Mouse (Mus musculus) frontal cortex, postnatal 25 days (tissue): ENCODE results near the gene Sez6.

ENCODE experiments used
- DNase-seq, 2 experiments: peaks; one replicate each; pipeline ENCODE4 v3.0.0; 2022; ENCODE audit warnings: low spot score in 2 of 2

The Sez6 gene

DNA sequence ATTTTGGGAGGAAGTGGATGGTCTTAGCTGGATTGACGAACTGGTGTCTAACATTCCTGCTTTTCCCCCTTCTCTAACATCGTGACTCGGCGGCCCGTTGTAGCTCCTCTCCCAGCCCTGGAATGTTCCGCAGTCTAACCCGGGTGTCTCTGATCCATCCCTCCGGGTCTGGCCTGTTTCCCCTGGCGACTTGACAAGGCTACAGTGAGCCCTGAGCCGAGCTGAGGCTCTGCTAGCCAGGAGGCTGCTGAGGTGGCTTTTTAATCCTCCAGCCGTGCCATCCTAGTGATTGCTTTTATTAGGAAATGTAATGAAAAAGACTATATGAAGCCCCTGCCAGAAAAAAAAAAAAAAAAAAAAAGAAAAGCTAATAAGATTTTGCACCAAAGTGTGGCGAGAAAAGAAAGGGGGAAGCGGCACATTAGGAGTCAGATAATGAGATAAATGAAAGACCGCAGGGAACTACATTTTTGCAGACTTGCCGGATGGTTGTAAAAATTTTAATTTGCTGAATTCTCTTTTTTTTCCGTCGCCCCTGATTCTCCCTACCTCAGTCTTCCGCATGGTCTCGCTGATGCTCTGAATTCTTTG is 24.4 kb upstream of the Sez6 start:
- no peak for DNase-seq

DNA sequence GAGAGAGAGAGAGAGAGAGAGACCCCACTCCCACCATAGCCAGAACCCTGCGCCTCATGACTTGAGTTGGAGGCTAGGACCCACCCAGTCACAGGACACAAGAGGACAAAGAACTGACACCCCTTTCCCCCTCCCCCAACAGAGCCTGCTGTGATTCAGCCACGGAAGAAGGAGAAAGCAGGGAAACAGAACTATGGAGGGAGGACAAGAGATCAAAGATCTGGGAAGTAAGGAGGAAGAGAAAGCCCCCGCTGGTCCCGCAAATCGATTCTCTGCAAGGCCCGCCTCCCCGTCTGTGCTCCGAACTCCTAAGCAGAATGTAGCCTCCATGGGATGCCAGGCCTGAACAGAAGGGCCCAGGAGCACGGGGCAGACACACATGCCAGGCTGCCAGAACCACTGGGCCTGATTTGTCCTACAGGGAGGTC is 23.8 kb upstream of the Sez6 start:
- DNase-seq, result no peak

DNA sequence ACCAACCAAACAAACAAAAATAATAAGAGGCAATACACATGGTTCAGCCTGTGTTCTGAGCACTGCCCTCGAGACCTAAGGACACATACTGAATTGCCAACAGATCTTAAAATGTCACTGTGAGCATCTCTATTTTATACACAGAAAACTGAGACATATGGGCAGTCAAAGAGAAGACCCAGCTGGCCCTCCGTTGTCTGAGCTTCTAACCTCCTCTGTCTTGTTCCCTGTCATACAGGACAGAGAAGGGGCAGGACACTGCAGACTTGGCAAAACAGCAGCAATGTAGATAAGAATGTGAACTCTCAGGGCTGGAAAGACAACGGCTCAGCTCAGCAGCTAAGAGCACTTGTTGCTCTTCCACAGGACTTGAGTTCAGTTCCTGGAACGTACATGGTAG is 22.1 kb upstream of the Sez6 start:
- DNase-seq, result no peak

GRCm38 (mm10) chr11:77909376-77909775 is 21.2 kb upstream of the Sez6 start:
- no peak for DNase-seq

GRCm38 (mm10) chr11:77909776-77910175 is 20.8 kb upstream of the Sez6 start:
- no peak for DNase-seq

- DNase-seq, result no peak
Observed at GRCm38 (mm10) chr11:77913505-77913904, 17.1 kb upstream of the Sez6 start.

- DNase-seq, result no peak
Observed at GRCm38 (mm10) chr11:77914598-77915260, 15.9 kb upstream of the Sez6 start.

GRCm38 (mm10) chr11:77916741-77917140 is 13.9 kb upstream of the Sez6 start:
- no peak for DNase-seq

DNA sequence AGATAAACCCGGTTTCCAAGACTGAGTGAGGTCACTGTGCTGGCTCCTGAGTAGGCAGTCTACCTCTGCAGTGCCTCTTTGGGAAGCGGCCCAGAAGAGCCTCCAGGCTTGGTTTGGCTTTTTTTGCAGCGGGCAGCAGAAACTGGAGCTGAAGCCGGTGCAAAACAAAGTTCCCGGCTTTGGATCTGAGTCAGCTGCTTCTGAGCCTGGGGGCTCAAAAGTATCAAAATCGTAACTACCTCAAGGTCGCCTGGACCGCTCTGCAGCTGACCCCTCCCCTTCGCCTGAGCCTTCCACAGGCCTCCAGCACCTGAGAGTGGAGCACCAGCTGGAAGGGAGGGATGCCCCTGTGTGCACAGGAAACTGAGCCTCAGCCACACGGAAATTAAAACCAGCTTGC is 13.4 kb upstream of the Sez6 start:
- no peak for DNase-seq

GRCm38 (mm10) chr11:77923285-77923684 is 7.3 kb upstream of the Sez6 start:
- DNase-seq, result no peak

DNA sequence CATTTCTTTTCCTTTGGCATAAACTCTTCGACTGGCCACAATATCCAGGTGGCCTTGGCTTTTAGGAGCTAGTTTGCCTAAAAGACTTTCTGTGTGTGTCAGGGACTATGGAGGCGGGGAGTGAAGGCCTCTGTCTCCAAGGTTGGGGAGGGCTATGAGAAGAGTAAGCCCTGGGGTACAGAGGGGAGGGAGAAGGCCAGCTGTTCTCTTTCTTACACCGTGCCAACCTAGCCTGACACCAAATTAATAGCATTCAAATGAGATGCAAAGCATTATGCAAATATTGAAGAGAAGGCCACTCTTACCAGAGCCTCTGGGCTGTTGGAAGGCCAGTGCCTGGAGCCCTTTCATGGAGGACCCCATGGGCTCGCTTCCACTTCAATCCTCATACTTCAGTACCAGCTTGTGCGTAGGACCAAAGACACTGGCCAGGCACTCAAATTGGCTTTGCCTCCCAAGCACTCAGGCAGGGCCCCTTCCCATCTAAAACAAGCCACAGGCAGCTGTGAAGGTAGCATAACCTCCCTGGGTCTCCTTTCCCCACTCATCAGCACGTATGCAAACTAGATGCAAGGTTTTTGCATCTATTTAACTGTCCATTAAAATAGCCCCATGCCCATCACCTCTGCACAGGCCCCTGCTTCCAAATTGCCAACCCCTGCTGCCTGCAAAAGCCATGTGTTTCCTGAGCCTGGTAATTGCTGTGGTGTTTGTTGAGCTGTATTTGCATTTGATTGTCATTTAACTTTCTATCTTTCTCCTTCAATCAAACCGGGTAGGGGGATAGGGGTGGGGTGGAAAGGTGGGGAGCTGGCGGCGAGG is 4.6 kb upstream of the Sez6 start:
- no peak for DNase-seq

DNA sequence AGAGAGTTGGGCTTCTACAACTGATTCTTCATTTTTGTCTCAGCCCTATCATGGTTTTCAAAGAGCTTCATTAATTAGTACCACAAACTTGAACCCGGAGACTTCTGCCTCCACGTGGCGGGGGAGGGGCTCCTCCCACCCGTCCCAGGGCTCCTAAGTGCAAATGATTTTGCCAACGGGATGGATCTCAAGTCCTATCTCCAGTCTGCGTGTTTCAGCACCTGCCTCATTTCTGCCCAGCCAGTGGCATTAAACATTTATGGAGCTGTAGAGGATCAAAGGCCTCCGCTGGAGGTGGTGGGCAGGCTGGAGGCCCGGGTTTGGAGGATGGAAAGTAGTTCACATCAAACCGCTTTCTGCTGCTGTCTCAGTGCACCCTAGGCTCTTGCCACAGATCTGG is 3.9 kb upstream of the Sez6 start:
- no peak for DNase-seq

DNA sequence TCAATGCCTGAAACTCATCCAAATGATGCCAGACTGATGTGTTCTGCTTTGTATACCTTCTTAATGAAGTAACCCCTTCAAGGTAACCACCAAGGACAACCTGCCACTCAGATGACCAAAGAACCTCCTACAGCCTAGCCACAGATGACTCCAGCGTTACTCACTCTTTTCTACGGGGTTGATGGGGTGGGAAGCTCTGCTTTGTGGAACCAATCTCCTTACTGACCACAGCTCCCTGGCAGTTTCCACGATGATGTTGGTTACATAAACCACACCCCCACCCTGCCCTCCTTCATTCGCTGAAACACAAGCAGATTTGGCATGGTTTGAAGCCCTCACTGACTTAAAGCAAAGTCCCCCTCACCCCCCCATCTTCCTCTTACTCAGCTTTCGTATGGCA is 2.8 kb upstream of the Sez6 start:
- DNase-seq, result no peak

DNA sequence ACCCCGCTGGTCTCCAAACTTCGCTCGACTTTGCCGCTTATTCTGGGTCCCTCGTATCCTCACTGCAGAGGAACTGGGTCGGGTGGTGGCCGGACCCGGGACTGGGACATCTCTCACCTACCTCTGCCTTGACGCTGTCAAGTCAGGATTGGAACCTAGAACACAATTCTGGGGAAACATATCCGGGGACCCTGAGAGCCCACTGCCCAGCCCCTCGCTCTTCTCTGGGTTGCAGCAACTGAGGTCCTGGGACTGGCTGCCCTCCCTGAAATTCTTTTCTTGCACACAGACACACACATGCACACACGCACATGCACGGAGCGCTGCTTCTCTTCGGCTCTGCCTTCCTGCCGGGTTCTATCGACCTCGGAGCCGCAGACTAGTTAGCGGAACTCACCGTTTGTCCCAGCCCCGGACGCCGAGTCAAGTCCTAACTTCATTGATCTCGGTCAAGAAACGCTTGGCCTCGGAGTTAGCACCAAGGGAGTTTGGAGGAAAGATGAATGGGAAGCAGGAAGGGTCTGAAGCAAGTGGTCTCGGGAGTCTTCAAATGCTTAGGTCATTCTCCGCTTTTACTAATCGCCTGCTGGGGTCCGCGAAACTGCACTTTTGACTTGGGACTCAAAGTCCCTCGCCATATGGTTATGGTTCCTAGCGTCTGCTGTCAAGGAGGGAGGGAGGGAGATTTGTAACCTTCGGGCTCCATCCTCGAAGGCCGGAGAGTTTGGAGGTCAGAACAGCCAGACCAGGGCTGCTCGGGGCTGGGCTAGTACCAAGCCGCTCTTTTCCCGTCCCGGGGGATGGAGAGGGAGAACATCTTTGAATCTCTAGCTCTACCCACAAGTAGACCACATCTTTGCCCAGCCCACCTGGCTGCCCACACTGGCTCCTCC is 1.2 kb downstream of the Sez6 start:
- no peak for DNase-seq

DNA sequence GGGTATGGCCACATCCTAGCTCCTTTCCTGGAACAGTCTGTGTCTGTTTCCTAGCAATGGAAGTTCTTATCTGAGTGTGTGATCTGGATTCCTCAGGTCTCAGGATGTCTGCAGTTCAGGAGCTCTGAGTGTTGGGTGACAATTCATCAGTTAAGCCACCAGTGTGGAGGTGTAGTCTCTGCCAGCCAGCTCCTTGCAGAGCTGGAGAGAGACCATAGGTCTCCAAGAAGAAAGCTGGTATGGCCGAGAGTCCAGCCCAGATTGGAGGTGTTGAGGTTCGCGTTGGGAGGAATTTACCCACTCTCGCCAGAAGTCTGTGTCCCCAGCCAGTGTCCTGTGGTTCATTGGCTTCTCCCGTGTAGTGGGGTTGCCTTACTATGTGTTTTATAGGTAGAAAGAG is 2.0 kb downstream of the Sez6 start:
- DNase-seq, result no peak

DNA sequence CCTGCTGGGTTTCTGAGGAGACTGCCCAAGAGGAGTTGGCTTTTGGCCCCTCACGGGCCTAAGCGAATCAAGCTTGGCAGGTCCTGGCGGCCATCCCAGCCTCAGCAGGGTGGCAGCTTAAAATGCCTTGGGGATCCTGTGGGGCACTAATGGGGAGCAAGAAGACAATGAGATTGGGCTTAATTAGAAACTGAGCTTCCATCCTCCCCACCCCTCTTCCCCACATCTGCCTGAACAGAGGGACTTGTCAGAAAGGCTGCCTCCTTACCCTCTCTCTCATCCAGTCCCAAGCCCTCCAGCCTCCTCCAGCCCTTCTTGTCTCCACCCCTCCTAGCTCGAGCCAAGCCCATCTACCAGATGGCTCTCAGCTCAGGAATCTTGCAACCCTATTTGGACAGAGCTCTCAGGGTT is 3.5 kb downstream of the Sez6 start:
- DNase-seq, result no peak

- no peak for DNase-seq
Observed at GRCm38 (mm10) chr11:77934568-77935311, 4.1 kb downstream of the Sez6 start.

DNA sequence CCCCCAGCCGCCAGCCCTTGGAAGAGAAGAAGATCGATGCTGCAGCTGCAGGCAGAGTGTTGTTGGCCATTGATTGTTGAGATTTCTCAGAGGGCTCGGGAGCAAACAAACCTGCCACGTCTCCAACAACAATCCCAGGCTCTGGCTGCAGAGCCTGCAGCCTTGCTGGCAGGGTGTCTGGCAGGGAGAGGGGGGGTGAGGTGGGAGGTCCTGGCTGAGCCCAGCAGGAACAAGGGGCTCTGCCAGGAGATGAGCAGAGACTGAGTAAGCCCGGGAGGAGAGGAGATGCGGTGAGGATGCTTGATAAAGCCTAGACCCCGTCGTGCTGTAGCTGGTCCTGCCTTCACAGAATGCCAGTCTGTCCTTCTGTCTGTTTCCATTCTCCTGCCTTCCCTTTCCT is 6.2 kb downstream of the Sez6 start:
- no peak for DNase-seq

DNA sequence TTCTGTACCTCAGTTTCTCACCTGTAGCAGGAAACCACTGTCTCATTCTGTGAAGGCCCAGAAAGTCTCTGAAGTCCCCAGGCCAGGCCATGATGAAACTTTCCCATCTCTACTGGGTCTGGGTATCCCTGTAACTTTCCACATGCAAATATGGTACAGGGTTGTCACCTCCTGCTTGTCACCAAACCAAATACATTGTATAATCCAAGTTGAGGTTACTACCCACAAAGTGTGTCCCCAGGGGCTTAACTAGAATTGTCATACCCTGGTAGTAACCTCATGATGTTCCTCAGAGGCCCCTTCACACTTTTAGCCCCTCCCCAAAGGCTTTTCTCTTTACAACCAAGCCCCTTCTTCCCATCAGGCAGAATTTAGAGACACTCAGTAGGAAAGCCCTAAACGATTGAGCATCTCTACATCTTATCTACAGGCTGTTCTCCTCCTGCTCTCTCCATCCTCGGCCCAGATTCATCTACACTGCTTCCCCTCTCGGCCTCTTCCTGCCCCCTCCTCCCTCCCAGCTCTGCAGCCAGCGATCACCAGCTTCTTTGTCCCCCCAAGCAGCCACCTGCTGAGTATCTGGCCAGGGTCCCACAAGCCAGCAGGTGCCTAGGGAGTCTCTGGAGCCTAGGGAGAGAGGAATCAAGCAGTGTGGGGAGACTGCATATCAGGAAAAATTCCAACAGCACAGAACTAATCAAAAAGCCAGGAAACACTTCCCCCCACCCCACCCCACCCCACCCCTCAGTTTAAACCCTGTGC is 7.2 kb downstream of the Sez6 start:
- no peak for DNase-seq

DNA sequence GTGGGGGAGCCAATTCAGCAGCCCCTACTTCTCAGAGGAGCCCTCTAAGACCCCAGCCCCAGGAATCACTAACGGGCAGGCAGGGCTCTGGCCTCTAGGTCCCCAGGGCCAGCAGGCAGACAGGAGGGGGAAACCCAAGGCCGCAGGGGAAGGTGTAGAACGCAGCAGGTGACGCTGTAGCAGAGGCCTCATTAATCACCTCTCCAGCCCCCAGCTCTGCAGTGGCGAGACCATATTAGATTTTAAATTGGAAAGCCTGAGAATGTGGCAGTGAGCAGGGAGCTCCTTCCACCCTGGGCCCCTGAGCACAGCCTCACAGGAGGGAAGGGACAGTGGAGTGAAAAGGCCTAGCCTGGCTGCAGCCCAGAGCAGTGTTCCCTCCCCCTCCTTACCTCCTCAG is 11.6 kb downstream of the Sez6 start:
- no peak for DNase-seq

DNA sequence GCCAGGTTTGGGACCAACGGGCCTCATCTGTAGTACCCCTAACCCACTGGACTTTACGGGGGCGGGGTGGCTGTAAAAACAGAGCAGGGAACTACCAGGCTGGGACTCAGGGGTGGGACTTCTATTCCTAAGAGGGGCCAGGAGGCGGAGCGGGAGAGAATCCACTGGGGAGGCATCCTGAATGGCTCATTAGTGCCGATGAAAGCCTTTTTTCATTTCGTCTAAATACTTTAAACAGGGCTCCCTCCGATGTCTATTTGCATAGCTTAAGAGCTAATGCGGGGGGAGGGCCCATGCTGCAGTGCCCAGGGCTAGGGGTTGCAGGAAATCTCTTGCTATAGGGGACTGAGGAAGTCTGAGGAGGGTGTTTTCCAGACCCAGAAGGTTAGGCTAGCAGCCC is 17.3 kb downstream of the Sez6 start:
- DNase-seq, result no peak
